Mouse (Mus musculus): ENCODE data around the gene Smdt1. TPM values are rescaled to one million over a fixed set of nuclear protein-coding genes. Genes with fewer than 3 reads are reported as not detected.
A peak's percentile ranks its signal among the peaks of the same experiment; 100 is the strongest.

Smdt1 gene
- polyA plus RNA-seq, 1 experiment = 84.8 TPM

DNA sequence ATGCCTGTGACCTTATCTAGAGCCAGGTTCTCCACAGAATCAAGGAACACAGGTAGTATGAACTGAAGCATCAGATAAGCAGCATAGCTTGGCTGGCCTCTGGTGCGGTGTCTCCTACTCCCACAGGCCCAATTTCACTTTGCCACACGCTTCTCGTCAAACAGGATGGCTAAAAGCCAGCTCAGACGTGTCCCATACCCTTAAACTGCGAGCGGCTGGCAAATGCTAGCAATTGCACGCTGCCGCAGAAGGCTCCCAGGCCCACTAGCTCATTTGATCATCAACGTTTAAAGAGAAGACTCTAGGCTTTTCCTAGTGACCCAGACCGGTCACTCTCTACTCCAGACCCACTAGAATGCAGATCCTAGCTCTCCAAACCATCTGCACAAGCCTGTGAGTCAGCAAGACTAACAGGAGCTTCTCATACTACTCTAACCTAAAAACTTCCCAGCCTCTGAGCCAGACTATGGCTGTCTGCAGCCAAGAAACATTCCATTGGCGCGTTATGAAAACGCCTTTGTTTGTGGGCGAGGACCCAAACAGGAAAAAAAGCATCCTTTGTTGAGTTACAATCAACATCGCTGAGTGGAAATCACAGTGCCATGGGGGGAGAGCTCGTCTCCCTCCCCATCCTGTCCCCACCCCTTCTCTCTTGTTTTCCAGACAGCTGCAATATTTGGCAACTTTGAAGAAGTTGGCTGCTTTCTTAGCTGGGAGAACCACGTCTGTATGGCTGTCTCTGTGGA, 37.8 kb downstream of the Smdt1 start:
- H3K9me3 ChIP-seq (replicated peaks; ENCODE audit: control insufficient read depth, insufficient read depth, low read length, poor library complexity, severe bottlenecking) = no peaks in the 10 kb centered on the region
- H3K27me3 ChIP-seq (ENCODE audit: control insufficient read depth, insufficient read depth, low read length, poor library complexity, severe bottlenecking) = no peaks in the 10 kb centered on the region
- H3K27ac ChIP-seq (ENCODE audit: insufficient read depth, low read length) = no peak overlapping the region
- TF ChIP-seq EP300 (IDR thresholded peaks at IDR 0.05; ENCODE audit: insufficient read depth, low read depth, low read length) (no peak), POLR2A (IDR thresholded peaks at IDR 0.05; ENCODE audit: insufficient read depth, low read length) (no peak), CTCF (IDR thresholded peaks at IDR 0.05; ENCODE audit: low read depth, low read length) (no peak)
- no peaks in the 10 kb centered on the region for H3K36me3 ChIP-seq (ENCODE audit: control insufficient read depth, insufficient read depth, low read length, poor library complexity, severe bottlenecking)
- H3K9ac ChIP-seq (ENCODE audit: low read depth, poor library complexity, severe bottlenecking) = no peak overlapping the region
- H3K4me3 ChIP-seq (ENCODE audit: low read depth, low read length) = no peak overlapping the region
- no peaks in the 10 kb centered on the region for H3K4me1 ChIP-seq (ENCODE audit: control insufficient read depth, insufficient read depth, low read length)

DNA sequence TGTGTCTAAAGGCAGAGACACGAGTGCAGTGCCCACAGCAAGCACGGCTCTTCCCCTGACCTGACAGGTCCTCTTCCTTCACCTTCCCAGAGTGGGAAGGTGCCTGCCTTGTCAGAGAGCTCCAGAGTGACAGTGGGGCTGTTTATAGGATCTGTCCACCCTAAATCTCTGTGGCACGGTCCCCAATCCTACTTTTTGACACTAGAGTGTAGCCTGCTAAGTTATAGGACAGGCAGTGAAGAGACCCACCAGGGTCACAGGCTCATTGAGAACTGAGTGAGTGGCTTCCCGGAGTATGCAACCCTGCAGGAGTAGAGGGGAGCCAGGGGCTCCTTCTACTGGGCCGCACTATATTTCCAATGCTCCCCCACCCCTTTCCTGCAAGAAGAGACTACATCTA, 38.9 kb downstream of the Smdt1 start:
- H3K4me1 ChIP-seq (ENCODE audit: control insufficient read depth, insufficient read depth, low read length) = no peaks in the 10 kb centered on the region
- H3K4me3 ChIP-seq (ENCODE audit: low read depth, low read length) = no peak overlapping the region
- no peak for TF ChIP-seq POLR2A (IDR thresholded peaks at IDR 0.05; ENCODE audit: insufficient read depth, low read length)
- no peak for TF ChIP-seq CTCF (IDR thresholded peaks at IDR 0.05; ENCODE audit: low read depth, low read length)
- TF ChIP-seq EP300 (IDR thresholded peaks at IDR 0.05; ENCODE audit: insufficient read depth, low read depth, low read length) = no peak
- no peaks in the 10 kb centered on the region for H3K27me3 ChIP-seq (ENCODE audit: control insufficient read depth, insufficient read depth, low read length, poor library complexity, severe bottlenecking)
- H3K9me3 ChIP-seq (replicated peaks; ENCODE audit: control insufficient read depth, insufficient read depth, low read length, poor library complexity, severe bottlenecking) = 0 out of 2 replicates have a peak, but pooled peaks cover under 1% of the 10 kb centered on the region
- H3K36me3 ChIP-seq (ENCODE audit: control insufficient read depth, insufficient read depth, low read length, poor library complexity, severe bottlenecking) = no peaks in the 10 kb centered on the region
- no peak overlapping the region for H3K9ac ChIP-seq (ENCODE audit: low read depth, poor library complexity, severe bottlenecking)
- no peak overlapping the region for H3K27ac ChIP-seq (ENCODE audit: insufficient read depth, low read length)

DNA sequence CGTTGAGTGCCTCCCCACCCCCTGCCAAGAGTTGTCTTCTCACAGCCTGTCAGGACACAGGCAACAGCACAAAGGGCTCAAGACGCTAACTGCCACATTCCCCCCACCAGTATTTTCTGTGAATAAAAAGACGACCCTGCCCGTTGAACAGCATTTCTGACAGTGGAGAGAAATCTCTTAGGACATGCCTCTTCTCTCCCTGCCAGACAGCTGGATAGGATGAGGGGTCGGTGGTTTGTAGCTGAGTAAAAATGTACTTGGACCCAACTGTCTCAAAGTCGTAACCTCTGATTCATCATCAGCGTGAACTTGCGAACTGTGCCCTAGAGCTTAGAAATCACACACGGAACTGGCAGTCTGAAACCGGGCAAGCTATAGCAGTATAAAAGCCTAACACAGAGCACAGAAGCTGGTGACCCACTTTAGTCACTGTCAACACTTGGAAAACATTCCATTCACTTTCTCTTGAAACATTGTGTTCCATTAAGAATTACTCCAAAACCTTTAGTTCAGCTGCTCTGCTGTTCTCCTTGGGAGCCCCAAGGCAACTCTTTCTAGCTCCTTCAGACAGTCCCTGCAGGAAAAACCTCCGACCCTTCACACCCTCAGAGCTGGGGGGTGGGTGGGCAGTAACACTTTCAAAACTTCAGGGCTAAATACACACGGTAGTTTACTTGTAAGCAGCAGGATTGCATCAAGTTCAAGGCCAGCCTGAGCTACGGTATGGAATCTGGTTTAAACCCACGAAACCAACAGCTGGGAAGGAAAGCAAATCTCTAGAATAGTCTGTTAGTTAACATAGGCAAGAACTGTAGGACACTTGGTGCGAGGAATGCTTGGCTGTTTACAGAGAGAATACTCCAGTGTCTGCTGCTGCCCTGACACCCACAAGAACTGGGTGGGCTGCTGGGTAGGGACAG, 39.8 kb downstream of the Smdt1 start:
- H3K27me3 ChIP-seq (ENCODE audit: control insufficient read depth, insufficient read depth, low read length, poor library complexity, severe bottlenecking) = no peaks in the 10 kb centered on the region
- H3K9me3 ChIP-seq (replicated peaks; ENCODE audit: control insufficient read depth, insufficient read depth, low read length, poor library complexity, severe bottlenecking) = 0 out of 2 replicates have a peak, but pooled peaks cover 6% of the 10 kb centered on the region
- TF ChIP-seq EP300 (IDR thresholded peaks at IDR 0.05; ENCODE audit: insufficient read depth, low read depth, low read length) (no peak), CTCF (IDR thresholded peaks at IDR 0.05; ENCODE audit: low read depth, low read length) (no peak), POLR2A (IDR thresholded peaks at IDR 0.05; ENCODE audit: insufficient read depth, low read length) (no peak)
- no peak overlapping the region for H3K4me3 ChIP-seq (ENCODE audit: low read depth, low read length)
- no peaks in the 10 kb centered on the region for H3K36me3 ChIP-seq (ENCODE audit: control insufficient read depth, insufficient read depth, low read length, poor library complexity, severe bottlenecking)
- no peak overlapping the region for H3K27ac ChIP-seq (ENCODE audit: insufficient read depth, low read length)
- no peaks in the 10 kb centered on the region for H3K4me1 ChIP-seq (ENCODE audit: control insufficient read depth, insufficient read depth, low read length)
- H3K9ac ChIP-seq (ENCODE audit: low read depth, poor library complexity, severe bottlenecking) = no peak overlapping the region

DNA sequence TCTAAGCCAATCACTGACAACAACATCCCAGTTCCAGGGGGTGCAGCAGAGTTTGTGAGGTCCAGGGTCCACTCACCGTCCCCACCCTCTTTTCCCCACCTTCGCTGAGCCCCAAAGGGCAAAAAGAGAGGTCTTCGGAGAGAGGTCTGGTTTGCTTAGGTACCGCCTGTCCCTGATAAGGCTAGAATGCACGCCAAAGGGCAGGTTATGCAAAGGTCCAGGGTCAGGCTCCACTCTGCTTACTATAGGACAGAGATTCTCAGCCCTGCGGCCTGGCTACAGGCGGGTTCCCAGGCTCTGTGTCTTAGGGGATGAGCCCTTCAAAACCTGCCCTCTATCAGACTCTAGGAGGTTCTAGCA, 40.7 kb downstream of the Smdt1 start:
- peak overlapping the region; percentile 1; the same call in 1 of the 2 replicates for H3K9ac ChIP-seq (ENCODE audit: low read depth, poor library complexity, severe bottlenecking)
- no peak overlapping the region for H3K27ac ChIP-seq (ENCODE audit: insufficient read depth, low read length)
- H3K27me3 ChIP-seq (ENCODE audit: control insufficient read depth, insufficient read depth, low read length, poor library complexity, severe bottlenecking) = no peaks in the 10 kb centered on the region
- H3K9me3 ChIP-seq (replicated peaks; ENCODE audit: control insufficient read depth, insufficient read depth, low read length, poor library complexity, severe bottlenecking) = 0 out of 2 replicates have a peak, but pooled peaks cover 6% of the 10 kb centered on the region
- H3K36me3 ChIP-seq (ENCODE audit: control insufficient read depth, insufficient read depth, low read length, poor library complexity, severe bottlenecking) = no peaks in the 10 kb centered on the region
- no peak for TF ChIP-seq CTCF (IDR thresholded peaks at IDR 0.05; ENCODE audit: low read depth, low read length)
- peak overlapping the region; percentile 54 for H3K4me3 ChIP-seq (ENCODE audit: low read depth, low read length)
- no peaks in the 10 kb centered on the region for H3K4me1 ChIP-seq (ENCODE audit: control insufficient read depth, insufficient read depth, low read length)

DNA sequence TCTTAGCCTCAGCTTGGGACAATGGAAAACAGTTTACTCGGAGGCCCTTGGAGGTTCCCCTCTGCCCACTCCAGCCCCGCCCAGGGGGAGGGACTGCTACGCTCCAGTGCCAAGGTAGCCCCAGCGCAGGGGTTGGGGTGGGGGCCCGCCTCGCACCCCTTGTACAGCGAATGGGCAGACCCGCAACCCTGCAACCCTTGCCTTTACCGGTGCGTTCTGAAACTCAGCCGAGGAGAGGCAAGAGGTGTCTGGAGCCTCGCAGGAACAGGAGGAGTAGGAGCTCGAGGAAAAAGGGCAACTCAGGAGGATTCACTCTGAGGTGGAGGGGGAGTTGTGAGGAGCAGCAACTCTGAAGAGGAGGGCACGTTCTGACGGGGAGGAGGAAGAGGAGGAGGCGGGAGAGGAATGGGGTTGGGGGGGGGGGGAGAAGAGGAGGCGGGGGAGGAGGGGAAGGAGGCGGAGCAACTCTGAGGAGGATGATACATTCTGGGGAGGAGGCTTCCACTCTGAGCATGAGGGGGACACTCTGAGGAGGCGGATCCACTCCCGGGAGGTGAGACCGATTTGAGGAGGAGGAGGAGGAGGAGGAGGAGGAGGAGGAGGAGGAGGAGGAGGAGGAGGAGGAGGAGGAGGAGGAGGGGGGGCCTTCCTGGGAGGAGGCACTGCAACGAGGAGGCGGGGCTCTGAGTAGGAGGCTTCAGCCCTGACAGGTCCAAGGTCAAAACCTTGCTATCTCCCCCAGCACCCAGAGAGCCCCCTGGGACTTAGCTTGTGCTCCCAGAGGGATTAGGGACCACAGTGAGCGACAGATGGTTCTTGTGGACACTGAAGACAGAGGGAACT, 41.3 kb downstream of the Smdt1 start, which contains the start of gene Cyp2d22:
Cyp2d22 (minus strand) TSS at position 390 of the 843 bp plus-strand sequence.
- 0 out of 2 replicates have a peak, but pooled peaks cover 6% of the 10 kb centered on the region for H3K9me3 ChIP-seq (replicated peaks; ENCODE audit: control insufficient read depth, insufficient read depth, low read length, poor library complexity, severe bottlenecking)
- TF ChIP-seq POLR2A (IDR thresholded peaks at IDR 0.05; ENCODE audit: insufficient read depth, low read length) (no peak), CTCF (IDR thresholded peaks at IDR 0.05; ENCODE audit: low read depth, low read length) (no peak), EP300 (IDR thresholded peaks at IDR 0.05; ENCODE audit: insufficient read depth, low read depth, low read length) (no peak)
- no peaks in the 10 kb centered on the region for H3K36me3 ChIP-seq (ENCODE audit: control insufficient read depth, insufficient read depth, low read length, poor library complexity, severe bottlenecking)
- H3K4me1 ChIP-seq (ENCODE audit: control insufficient read depth, insufficient read depth, low read length) = no peaks in the 10 kb centered on the region
- no peaks in the 10 kb centered on the region for H3K27me3 ChIP-seq (ENCODE audit: control insufficient read depth, insufficient read depth, low read length, poor library complexity, severe bottlenecking)
- H3K27ac ChIP-seq (ENCODE audit: insufficient read depth, low read length) = no peak within 1 kb of the TSS
- peak within 1 kb of the TSS; percentile 54 for H3K4me3 ChIP-seq (ENCODE audit: low read depth, low read length)
- peak within 1 kb of the TSS; percentile 1; the same call in 1 of the 2 replicates for H3K9ac ChIP-seq (ENCODE audit: low read depth, poor library complexity, severe bottlenecking)

Data from ES-Bruce4 (cell line).